Mouse (Mus musculus) brain, adult 2 months (tissue): ENCODE measurements around the gene Arfgap1.

Source experiments
- DNase-seq: peaks from one replicate; pipeline ENCODE4 v3.0.0; 2011; ENCODE audit warnings: low read depth, low spot score

Gene Arfgap1

GRCm38 (mm10) chr2:180985635-180986034 is 18.6 kb downstream of the Arfgap1 start:
- no peak for DNase-seq

- DNase-seq = no peak
Observed at GRCm38 (mm10) chr2:180986449-180986848, 19.4 kb downstream of the Arfgap1 start, which contains the start of gene Col20a1. Gene Col20a1 (plus strand): TSS chr2:180986535.

DNA sequence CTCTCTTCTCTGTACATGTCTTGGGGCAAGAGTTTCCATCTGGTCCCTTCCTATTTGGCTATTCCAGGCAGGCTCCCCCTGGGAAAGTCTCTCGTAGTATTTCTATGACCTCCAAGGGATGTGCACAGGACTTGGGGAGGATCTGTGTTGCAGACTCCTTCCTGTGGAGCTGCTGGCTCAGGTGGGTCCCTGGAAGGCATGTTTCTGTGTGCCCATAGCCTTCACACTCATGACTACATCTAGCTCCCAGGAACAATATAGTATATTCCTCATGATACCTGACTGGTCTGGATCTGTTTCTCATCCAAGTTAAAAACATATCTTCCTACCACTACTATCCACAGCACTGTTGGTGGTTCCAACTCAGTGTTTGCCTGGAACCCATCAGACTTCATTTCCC is 20.0 kb downstream of the Arfgap1 start:
- no peak for DNase-seq

DNA sequence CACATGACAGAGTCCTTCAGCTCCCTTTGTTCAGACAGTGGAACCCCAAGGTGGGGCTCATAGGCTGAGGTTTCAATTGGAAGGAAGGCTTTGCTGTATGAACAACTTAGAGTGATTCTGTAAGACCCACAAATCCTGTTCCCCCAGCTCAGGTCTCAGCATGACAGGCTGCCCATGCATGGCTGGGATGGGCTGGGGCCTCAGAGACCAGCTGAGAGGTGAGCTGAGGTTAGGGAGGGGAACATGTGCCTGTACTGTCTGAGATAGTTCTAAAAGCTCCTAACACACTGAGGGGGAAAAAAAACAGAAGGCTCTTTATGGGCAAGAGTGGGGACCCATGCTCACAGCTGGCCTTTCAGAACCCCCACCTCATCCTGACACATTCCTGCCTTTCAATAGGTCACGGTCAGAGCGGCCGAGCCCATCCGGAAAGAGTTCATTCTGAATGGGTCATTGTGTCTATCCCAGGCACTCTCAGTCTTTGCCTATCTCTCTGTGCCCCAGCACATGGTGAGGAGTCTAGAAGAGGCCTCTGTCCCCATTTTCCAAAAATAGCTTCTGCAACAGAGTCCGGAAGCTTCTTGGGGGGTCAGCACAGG is 20.5 kb downstream of the Arfgap1 start:
- DNase-seq = peak; percentile 33

- DNase-seq = peak; percentile 52
Observed at GRCm38 (mm10) chr2:180988347-180988913, 21.4 kb downstream of the Arfgap1 start.

DNA sequence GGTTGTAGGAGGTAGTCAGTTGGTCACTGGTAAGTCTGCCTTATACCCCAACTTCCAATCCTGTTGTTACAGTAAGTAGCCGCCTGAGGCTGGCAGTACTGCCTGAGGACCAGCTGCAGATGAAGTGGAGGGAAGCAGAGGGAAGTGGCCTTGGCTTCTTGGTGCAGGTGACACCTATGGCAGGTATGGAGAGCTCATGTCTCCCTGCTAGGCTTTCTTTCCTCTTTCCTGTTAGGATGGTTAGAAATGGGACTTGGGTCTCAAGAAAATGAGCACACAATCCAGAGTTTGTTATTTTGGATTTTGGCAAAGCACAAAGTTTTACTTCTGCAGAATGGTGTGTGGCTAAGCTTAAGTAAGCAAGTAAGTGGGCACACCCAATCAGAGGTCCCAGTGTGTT is 21.9 kb downstream of the Arfgap1 start:
- DNase-seq = no peak

DNA sequence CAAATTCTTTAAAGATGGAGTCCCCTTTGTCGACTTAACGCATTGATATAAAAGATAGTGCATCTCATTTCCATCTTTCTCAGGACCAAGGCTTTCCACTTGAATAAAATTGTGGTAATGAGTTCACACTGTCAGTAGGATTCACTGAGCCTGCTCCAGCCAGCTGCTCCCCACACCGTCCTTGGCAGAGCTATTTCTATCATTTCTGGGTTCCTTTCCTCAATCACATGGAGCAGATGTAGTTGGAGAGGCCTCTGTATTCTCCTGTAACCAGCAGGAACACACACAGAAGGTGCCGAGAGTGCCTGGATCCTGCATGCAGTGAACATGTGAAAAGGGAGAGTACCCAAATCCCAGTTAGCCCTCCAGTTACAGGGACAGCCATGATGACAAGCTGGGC is 23.3 kb downstream of the Arfgap1 start:
- DNase-seq = peak; percentile 46

DNA sequence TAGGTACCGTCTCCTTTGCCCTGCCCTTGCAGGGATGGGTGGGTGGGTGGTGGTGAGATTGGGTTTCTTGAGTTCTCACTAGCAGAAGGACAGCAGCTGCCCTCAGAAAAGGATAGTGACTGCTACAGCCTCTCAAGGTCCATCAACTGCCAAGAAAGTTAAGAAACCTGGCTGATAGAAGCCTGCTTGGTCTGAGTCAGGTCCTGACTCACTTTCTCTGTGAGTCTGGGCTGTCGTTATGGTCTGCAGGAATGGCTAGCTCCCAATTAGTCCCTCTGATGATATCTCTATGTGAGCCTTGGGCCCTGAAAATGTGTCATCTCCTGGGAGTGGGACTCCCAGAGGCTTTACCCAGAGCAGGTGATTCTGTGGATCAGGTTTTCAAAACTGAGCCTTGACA is 27.3 kb downstream of the Arfgap1 start:
- no peak for DNase-seq

DNA sequence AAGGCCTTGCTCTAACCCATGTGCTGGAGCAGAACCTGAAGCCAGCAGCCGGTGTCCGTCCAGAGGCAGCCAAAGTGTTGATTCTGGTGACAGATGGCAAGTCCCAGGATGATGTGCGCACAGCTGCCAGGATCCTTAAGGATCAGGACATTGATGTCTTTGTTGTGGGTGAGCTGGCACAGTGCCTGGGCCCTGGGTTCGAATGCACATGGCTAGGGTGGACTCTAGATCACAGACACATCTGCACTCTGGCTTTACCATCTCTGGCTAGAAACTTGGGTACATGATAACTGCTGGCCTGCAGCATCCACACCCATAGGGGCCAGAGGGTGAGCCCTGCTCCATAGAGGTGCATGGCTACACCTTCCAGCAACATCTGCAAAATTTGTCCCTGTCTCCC is 28.4 kb downstream of the Arfgap1 start:
- no peak for DNase-seq

- DNase-seq = peak; percentile 79
Observed at GRCm38 (mm10) chr2:180996436-180996835, 29.4 kb downstream of the Arfgap1 start.

GRCm38 (mm10) chr2:180996905-180997304 is 29.9 kb downstream of the Arfgap1 start:
- peak; percentile 21 for DNase-seq

- no peak for DNase-seq
Observed at GRCm38 (mm10) chr2:181007054-181007453, 40.0 kb downstream of the Arfgap1 start.

DNA sequence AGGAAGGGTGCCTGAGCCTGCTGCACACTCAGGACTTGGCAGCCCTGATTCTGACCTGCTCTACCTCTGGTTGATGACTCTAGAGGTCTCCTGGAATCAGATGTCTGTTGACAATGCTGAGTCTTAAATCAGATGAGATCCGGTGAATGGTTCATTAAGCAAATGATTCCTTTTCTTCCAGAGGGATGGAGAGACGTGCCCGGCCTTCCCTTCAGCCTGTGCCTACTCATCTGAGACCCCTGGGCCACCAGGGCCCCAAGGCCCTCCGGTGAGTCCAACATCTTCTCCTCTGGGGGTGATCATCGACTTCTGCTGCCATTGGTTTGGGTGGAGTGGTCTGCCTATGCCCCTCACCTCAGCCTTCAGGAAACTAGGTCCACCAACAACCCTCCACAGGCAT is 41.3 kb downstream of the Arfgap1 start:
- DNase-seq = no peak

- DNase-seq = peak; percentile 73
Observed at GRCm38 (mm10) chr2:181031406-181031934, 64.4 kb downstream of the Arfgap1 start.
